Mouse (Mus musculus) hindbrain, embryonic 11.5 days (tissue): Measurements from ENCODE around the gene Grm4. TPM values are rescaled to one million over a fixed set of nuclear protein-coding genes. Genes with fewer than 3 reads are reported as not detected.
A peak's percentile ranks its signal among the peaks of the same experiment; 100 is the strongest.
"Not testable (repeated sequence)": the region's sequence is repeated elsewhere in the genome, so short reads cannot be mapped to it uniquely, and the experiment has no call there.

Source experiments
- ATAC-seq: fragments of 200-750 bp; cut with Nextera tagmentation; 2 replicates; pipeline ENCODE4 v1.8.0; 2017; ENCODE audit warnings: mild to moderate bottlenecking, moderate TSS enrichment, moderate library complexity; ENCODE audit not compliant: low FRiP score
- DNase-seq: peaks from one replicate; pipeline ENCODE4 v3.0.0-alpha.2; 2015; ENCODE audit warnings: low spot score
- H3K27ac ChIP-seq: fragments of 300-500 bp; sonication (generic); 2 replicates; pipeline ENCODE4 v1.5.1; 2014; ENCODE audit warnings: mild to moderate bottlenecking, low read depth, low read length
- H3K27me3 ChIP-seq: fragments of 300-500 bp; sonication (generic); 2 replicates; pipeline ENCODE4 v1.6.1; 2014; ENCODE audit warnings: mild to moderate bottlenecking, low read length, moderate library complexity, mixed read lengths; ENCODE audit not compliant: control insufficient read depth, insufficient read depth
- H3K36me3 ChIP-seq: fragments of 300-500 bp; sonication (generic); 2 replicates; pipeline ENCODE4 v1.6.1; 2014; ENCODE audit warnings: mild to moderate bottlenecking, low read length, moderate library complexity, mixed read lengths; ENCODE audit not compliant: control insufficient read depth, insufficient read depth
- H3K4me1 ChIP-seq: fragments of 300-500 bp; sonication (generic); replicated peaks from 2 replicates; pipeline ENCODE4 v1.6.1; 2014; ENCODE audit warnings: low read length, mixed read lengths; ENCODE audit not compliant: control insufficient read depth, insufficient read depth
- H3K4me2 ChIP-seq: fragments of 300-500 bp; sonication (generic); replicated peaks from 2 replicates; pipeline ENCODE4 v1.6.1; 2014; ENCODE audit warnings: mild to moderate bottlenecking, low read depth, low read length
- H3K4me3 ChIP-seq: fragments of 300-500 bp; sonication (generic); 2 replicates; pipeline ENCODE4 v1.5.1; 2014; ENCODE audit warnings: low read depth, low read length
- H3K9ac ChIP-seq: fragments of 300-500 bp; sonication (generic); 2 replicates; pipeline ENCODE4 v1.6.1; 2014; ENCODE audit warnings: low read depth, low read length
- H3K9me3 ChIP-seq: fragments of 300-500 bp; sonication (generic); 2 replicates; pipeline ENCODE4 v1.6.1; 2016; ENCODE audit warnings: low read length; ENCODE audit not compliant: control insufficient read depth
- WGBS: fragments of 180-500 bp; shearing (Covaris S2); extraction: QIAGEN DNeasy Blood & Tissue Kit; methylation state at CpG from one replicate; pipeline ENCODE4 v1.1.7; 2014; 5-methylcytosine and 5-hydroxymethylcytosine counted together
- polyA plus RNA-seq: library from polyadenylated mRNA; unstranded; fragments of >200 nt; fragmentation: Nextera tagmentation; extraction: Ambion mirVana; gene quantifications from 2 replicates; pipeline ENCODE4 v1.2.1, GENCODE M21; 2014

Grm4 gene
- polyA plus RNA-seq, 1 experiment from 2014 or later, result 3.6 TPM

GRCm38 (mm10) chr17:27385513-27386261 lies 135.5 kb downstream of the Grm4 start:
- H3K27me3 ChIP-seq, result no peaks in the 10 kb centered on the region
- H3K27ac ChIP-seq, result no peak overlapping the region
- no peak for DNase-seq
- 0 out of 2 replicates have a peak overlapping the region, but pooled peaks have one; percentile 1 for H3K4me2 ChIP-seq
- no peaks in the 10 kb centered on the region for H3K9me3 ChIP-seq
- peaks cover 2% of the 10 kb centered on the region; the same call in 1 of the 2 replicates for H3K4me1 ChIP-seq
- WGBS, result 46% methylated on average over 17 of the region's 17 CpGs
- no peak for ATAC-seq
- H3K4me3 ChIP-seq, result no peak overlapping the region
- no peaks in the 10 kb centered on the region for H3K36me3 ChIP-seq
- no peak overlapping the region for H3K9ac ChIP-seq

- no peak for DNase-seq
- no peaks in the 10 kb centered on the region for H3K9me3 ChIP-seq
- 94% methylated on average over 11 of the region's 11 CpGs for WGBS
- ATAC-seq, result no peak
- H3K9ac ChIP-seq, result no peak overlapping the region
- H3K27me3 ChIP-seq, result no peaks in the 10 kb centered on the region
- H3K36me3 ChIP-seq, result no peaks in the 10 kb centered on the region
- no peak overlapping the region for H3K4me2 ChIP-seq
- H3K27ac ChIP-seq, result no peak overlapping the region
- no peaks in the 10 kb centered on the region; the same call in 1 of the 2 replicates for H3K4me1 ChIP-seq
- H3K4me3 ChIP-seq, result no peak overlapping the region
Measured at GRCm38 (mm10) chr17:27382916-27383315, 138.3 kb downstream of the Grm4 start.

- not testable (repeated sequence) for H3K4me2 ChIP-seq, H3K27me3 ChIP-seq, ATAC-seq, H3K9me3 ChIP-seq, H3K27ac ChIP-seq, H3K36me3 ChIP-seq, H3K9ac ChIP-seq, H3K4me3 ChIP-seq, H3K4me1 ChIP-seq, DNase-seq
- 60% methylated on average over 9 of the region's 9 CpGs for WGBS
Measured at GRCm38 (mm10) chr17:27380911-27381459, 140.2 kb downstream of the Grm4 start.

- Histone ChIP-seq H3K27me3 (no peaks in the 10 kb centered on the region), H3K4me1 (no peaks in the 10 kb centered on the region), H3K9ac (no peak overlapping the region), H3K4me2 (no peak overlapping the region), H3K27ac (no peak overlapping the region), H3K36me3 (no peaks in the 10 kb centered on the region), H3K9me3 (peaks cover 3% of the 10 kb centered on the region; the same call in 1 of the 2 replicates), H3K4me3 (no peak overlapping the region)
- 48% methylated on average over 3 of the region's 3 CpGs for whole genome bisulfite sequencing
- no peak for ATAC-seq
- no peak for DNase-seq
Measured at GRCm38 (mm10) chr17:27378977-27379376, 142.2 kb downstream of the Grm4 start.

GRCm38 (mm10) chr17:27377151-27377550 lies 144.1 kb downstream of the Grm4 start:
- H3K4me3 ChIP-seq, result no peak overlapping the region
- H3K4me2 ChIP-seq, result no peak overlapping the region
- peaks cover 3% of the 10 kb centered on the region; the same call in 1 of the 2 replicates for H3K9me3 ChIP-seq
- no peak overlapping the region for H3K27ac ChIP-seq
- H3K4me1 ChIP-seq, result no peaks in the 10 kb centered on the region
- no peaks in the 10 kb centered on the region for H3K27me3 ChIP-seq
- ATAC-seq, result no peak
- 90% methylated on average over 1 of the region's 1 CpGs for WGBS
- no peak overlapping the region for H3K9ac ChIP-seq
- no peaks in the 10 kb centered on the region for H3K36me3 ChIP-seq
- DNase-seq, result no peak

DNA sequence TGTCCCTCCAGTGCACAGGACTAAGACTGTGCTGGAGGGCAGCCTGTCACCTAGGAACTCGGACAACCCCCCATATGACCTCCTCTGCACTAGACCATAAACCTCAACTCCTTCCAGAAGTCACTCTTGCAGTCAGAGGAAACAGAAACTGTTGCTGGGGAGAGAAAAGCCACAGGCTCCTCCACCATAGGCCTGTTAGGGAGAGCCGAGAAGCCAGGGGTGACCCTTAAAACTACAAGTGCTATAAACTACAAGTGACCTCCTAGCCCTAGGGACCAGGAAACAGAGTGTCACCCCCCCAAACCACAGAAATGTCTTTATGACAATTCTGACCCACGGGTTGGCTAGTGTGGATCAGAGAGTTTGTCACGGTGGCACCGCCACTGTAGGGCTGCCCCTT lies 145.7 kb downstream of the Grm4 start:
- Histone ChIP-seq H3K4me2 (no peak overlapping the region), H3K36me3 (no peaks in the 10 kb centered on the region), H3K9ac (no peak overlapping the region), H3K4me1 (no peaks in the 10 kb centered on the region), H3K27ac (no peak overlapping the region), H3K4me3 (no peak overlapping the region), H3K9me3 (peaks cover 3% of the 10 kb centered on the region; the same call in 1 of the 2 replicates), H3K27me3 (no peaks in the 10 kb centered on the region)
- ATAC-seq, result no peak
- 86% methylated on average over 5 of the region's 5 CpGs for WGBS
- DNase-seq, result no peak

Other genes starting within 250 kb of the Grm4 start
- gene Hmga1, start 35.1 kb upstream of the Grm4 start, polyA plus RNA-seq, result 305 and 319 TPM in 2 replicates
- gene AI413582, start 44.4 kb upstream of the Grm4 start, polyA plus RNA-seq, result 17.1 and 19.0 TPM in 2 replicates
- 53.3 and 61.2 TPM in 2 replicates for gene Nudt3, start 102.1 kb upstream of the Grm4 start, polyA plus RNA-seq
- gene RPS10-NUDT3, start 113.8 kb upstream of the Grm4 start, polyA plus RNA-seq, result not detected in 2 replicates
- gene Rps10, start 115.3 kb upstream of the Grm4 start, polyA plus RNA-seq, result 817 and 827 TPM in 2 replicates
- 3.5 and 3.7 TPM in 2 replicates for gene Pacsin1, start 134.1 kb upstream of the Grm4 start, polyA plus RNA-seq
- 0.17 TPM in 1 of 2 replicates, not detected in the other for gene Spdef, start 207.6 kb upstream of the Grm4 start, polyA plus RNA-seq